Mouse (Mus musculus): ENCODE results near the gene Ssh2. TPM values are rescaled to one million over a fixed set of nuclear protein-coding genes. Genes with fewer than 3 reads are reported as not detected.
"Not testable (repeated sequence)": the region's sequence is repeated elsewhere in the genome, so short reads cannot be mapped to it uniquely, and the experiment has no call there.

The Ssh2 gene
- polyA plus RNA-seq, 1 experiment from 2014 or later = 19.2 TPM

- Histone ChIP-seq H3K9me3 (no peaks in the 10 kb centered on the region; the same call in 1 of the 2 replicates), H3K36me3 (no peaks in the 10 kb centered on the region), H3K4me2 (replicated peaks) (no peak overlapping the region), H3K4me3 (replicated peaks) (no peak overlapping the region), H3K9ac (replicated peaks) (no peak overlapping the region), H3K4me1 (replicated peaks) (no peaks in the 10 kb centered on the region; the same call in 1 of the 2 replicates), H3K27ac (no peak overlapping the region), H3K27me3 (no peaks in the 10 kb centered on the region)
- WGBS = 68% methylated on average over 3 of the region's 3 CpGs
- ATAC-seq = no peak
These were observed 169.9 kb downstream of the Ssh2 start for GRCm38 (mm10) chr11:77385706-77386690.

GRCm38 (mm10) chr11:77388197-77388596, 172.1 kb downstream of the Ssh2 start:
- H3K9me3 ChIP-seq; H3K4me1 ChIP-seq (replicated peaks); ATAC-seq; H3K4me3 ChIP-seq (replicated peaks); H3K36me3 ChIP-seq; H3K9ac ChIP-seq (replicated peaks); H3K27me3 ChIP-seq; H3K27ac ChIP-seq; H3K4me2 ChIP-seq (replicated peaks): not testable (repeated sequence)
- 88% methylated on average over 3 of the region's 3 CpGs for WGBS

- Histone ChIP-seq H3K9ac (replicated peaks) (no peak overlapping the region), H3K36me3 (0 out of 2 replicates have a peak, but pooled peaks cover 10% of the 10 kb centered on the region), H3K4me1 (replicated peaks) (no peaks in the 10 kb centered on the region), H3K27me3 (no peaks in the 10 kb centered on the region), H3K4me3 (replicated peaks) (no peak overlapping the region), H3K9me3 (no peaks in the 10 kb centered on the region), H3K4me2 (replicated peaks) (no peak overlapping the region), H3K27ac (no peak overlapping the region)
- 97% methylated on average over 2 of the region's 2 CpGs for WGBS
- ATAC-seq = no peak
These were observed 179.5 kb downstream of the Ssh2 start for GRCm38 (mm10) chr11:77395539-77395938.

- no peak overlapping the region for H3K27ac ChIP-seq
- H3K27me3 ChIP-seq = no peaks in the 10 kb centered on the region
- no peaks in the 10 kb centered on the region for H3K4me1 ChIP-seq (replicated peaks)
- no peak overlapping the region for H3K9ac ChIP-seq (replicated peaks)
- no peak overlapping the region for H3K4me2 ChIP-seq (replicated peaks)
- 84% methylated on average over 2 of the region's 2 CpGs for WGBS
- H3K9me3 ChIP-seq = no peaks in the 10 kb centered on the region
- ATAC-seq = no peak
- no peak overlapping the region for H3K4me3 ChIP-seq (replicated peaks)
- 0 out of 2 replicates have a peak, but pooled peaks cover 7% of the 10 kb centered on the region for H3K36me3 ChIP-seq
These were observed 186.4 kb downstream of the Ssh2 start for GRCm38 (mm10) chr11:77402508-77402907.

GRCm38 (mm10) chr11:77406329-77406728, 190.2 kb downstream of the Ssh2 start:
- WGBS = 81% methylated on average over 2 of the region's 2 CpGs
- no peaks in the 10 kb centered on the region for H3K4me1 ChIP-seq (replicated peaks)
- H3K9me3 ChIP-seq = no peaks in the 10 kb centered on the region
- H3K9ac ChIP-seq (replicated peaks) = no peak overlapping the region
- H3K27ac ChIP-seq = no peak overlapping the region
- peaks cover 7% of the 10 kb centered on the region; the same call in 1 of the 2 replicates for H3K36me3 ChIP-seq
- H3K4me3 ChIP-seq (replicated peaks) = no peak overlapping the region
- no peaks in the 10 kb centered on the region for H3K27me3 ChIP-seq
- no peak overlapping the region for H3K4me2 ChIP-seq (replicated peaks)
- no peak for ATAC-seq

- no peak for ATAC-seq
- H3K27me3 ChIP-seq = no peaks in the 10 kb centered on the region
- no peaks in the 10 kb centered on the region for H3K4me1 ChIP-seq (replicated peaks)
- no peaks in the 10 kb centered on the region for H3K9me3 ChIP-seq
- H3K9ac ChIP-seq (replicated peaks) = no peak overlapping the region
- H3K4me2 ChIP-seq (replicated peaks) = no peak overlapping the region
- no peak overlapping the region for H3K4me3 ChIP-seq (replicated peaks)
- no peak overlapping the region for H3K27ac ChIP-seq
- H3K36me3 ChIP-seq = peaks cover 7% of the 10 kb centered on the region; the same call in 1 of the 2 replicates
- WGBS = 94% methylated on average over 6 of the region's 6 CpGs
These were observed 193.8 kb downstream of the Ssh2 start for GRCm38 (mm10) chr11:77409879-77410278.

- ATAC-seq = no peak
- Histone ChIP-seq H3K4me2 (replicated peaks) (no peak overlapping the region), H3K36me3 (peaks cover 7% of the 10 kb centered on the region; the same call in 1 of the 2 replicates), H3K9ac (replicated peaks) (no peak overlapping the region), H3K4me1 (replicated peaks) (no peaks in the 10 kb centered on the region), H3K27me3 (no peaks in the 10 kb centered on the region), H3K27ac (no peak overlapping the region), H3K4me3 (replicated peaks) (no peak overlapping the region), H3K9me3 (no peaks in the 10 kb centered on the region)
These were observed 195.2 kb downstream of the Ssh2 start for GRCm38 (mm10) chr11:77411284-77411683.

- H3K4me1 ChIP-seq (replicated peaks) = no peaks in the 10 kb centered on the region
- no peak overlapping the region for H3K4me2 ChIP-seq (replicated peaks)
- WGBS = 90% methylated on average over 2 of the region's 2 CpGs
- H3K4me3 ChIP-seq (replicated peaks) = no peak overlapping the region
- no peaks in the 10 kb centered on the region for H3K36me3 ChIP-seq
- no peak overlapping the region for H3K9ac ChIP-seq (replicated peaks)
- H3K27me3 ChIP-seq = no peaks in the 10 kb centered on the region
- H3K27ac ChIP-seq = no peak overlapping the region
- no peak for ATAC-seq
- no peaks in the 10 kb centered on the region for H3K9me3 ChIP-seq
These were observed 198.2 kb downstream of the Ssh2 start for GRCm38 (mm10) chr11:77414141-77414839.

- no peak for ATAC-seq
- Histone ChIP-seq H3K9ac (replicated peaks) (no peak overlapping the region), H3K4me1 (replicated peaks) (no peaks in the 10 kb centered on the region), H3K4me2 (replicated peaks) (no peak overlapping the region), H3K4me3 (replicated peaks) (no peak overlapping the region), H3K27me3 (no peaks in the 10 kb centered on the region), H3K36me3 (peaks cover 4% of the 10 kb centered on the region), H3K27ac (no peak overlapping the region), H3K9me3 (no peaks in the 10 kb centered on the region)
- 84% methylated on average over 4 of the region's 4 CpGs for WGBS
These were observed 200.3 kb downstream of the Ssh2 start for GRCm38 (mm10) chr11:77416212-77417000.

- no peak overlapping the region for H3K4me3 ChIP-seq (replicated peaks)
- H3K36me3 ChIP-seq = peaks cover 17% of the 10 kb centered on the region
- H3K27ac ChIP-seq = no peak overlapping the region
- 98% methylated on average over 4 of the region's 4 CpGs for WGBS
- no peaks in the 10 kb centered on the region for H3K4me1 ChIP-seq (replicated peaks)
- H3K27me3 ChIP-seq = no peaks in the 10 kb centered on the region
- H3K9ac ChIP-seq (replicated peaks) = no peak overlapping the region
- H3K4me2 ChIP-seq (replicated peaks) = no peak overlapping the region
- no peaks in the 10 kb centered on the region for H3K9me3 ChIP-seq
- no peak for ATAC-seq
These were observed 201.9 kb downstream of the Ssh2 start for GRCm38 (mm10) chr11:77418021-77418420.

GRCm38 (mm10) chr11:77423175-77423859, 207.2 kb downstream of the Ssh2 start:
- Histone ChIP-seq H3K36me3 (peaks cover 26% of the 10 kb centered on the region), H3K4me1 (replicated peaks) (no peaks in the 10 kb centered on the region)
- 84% methylated on average over 4 of the region's 4 CpGs for WGBS

More at GRCm38 (mm10) chr11:77423175-77423859, 207.2 kb downstream of the Ssh2 start:
- Histone ChIP-seq H3K27ac (no peak overlapping the region), H3K4me2 (replicated peaks) (no peak overlapping the region), H3K9ac (replicated peaks) (no peak overlapping the region), H3K4me3 (replicated peaks) (no peak overlapping the region), H3K9me3 (no peaks in the 10 kb centered on the region), H3K27me3 (no peaks in the 10 kb centered on the region)
- ATAC-seq = no peak
